Mouse (Mus musculus) heart, adult 8-10 months (tissue): ENCODE measurements around the gene Arhgap35. TPM values are rescaled to one million over a fixed set of nuclear protein-coding genes. Genes with fewer than 3 reads are reported as not detected.

Experiments
- DNase-seq: peaks from one replicate; pipeline ENCODE4 v3.0.0; 2022; ENCODE audit warnings: low spot score
- total RNA-seq, 4 experiments: library from RNA; stranded (reverse); gene quantifications; 2 replicates each; pipeline ENCODE4 v1.2.4; 2022

Arhgap35 gene
- total RNA-seq, 4 experiments from 2014 or later: 30.2 to 38.1 (median 35.6) TPM

DNA sequence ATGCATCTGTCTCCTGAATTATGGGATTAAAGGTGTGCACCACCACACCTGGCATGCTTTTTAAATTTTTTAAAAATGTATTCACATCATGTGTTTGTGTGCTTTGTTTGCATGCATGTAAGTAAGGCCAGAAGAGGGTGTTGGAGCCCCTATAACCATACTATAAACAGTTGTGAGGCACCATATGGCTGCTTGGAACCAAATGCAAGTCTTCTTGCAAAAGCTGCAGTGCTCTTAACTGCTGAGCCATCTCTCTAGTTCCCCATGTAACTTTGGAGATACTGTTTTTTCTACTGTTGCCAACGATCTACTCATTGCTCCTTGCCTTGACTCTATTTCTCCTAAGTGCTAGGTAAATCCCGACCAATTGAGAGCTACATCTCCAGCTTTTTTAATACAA is 95.5 kb downstream of the Arhgap35 start:
- no peak for DNase-seq

DNA sequence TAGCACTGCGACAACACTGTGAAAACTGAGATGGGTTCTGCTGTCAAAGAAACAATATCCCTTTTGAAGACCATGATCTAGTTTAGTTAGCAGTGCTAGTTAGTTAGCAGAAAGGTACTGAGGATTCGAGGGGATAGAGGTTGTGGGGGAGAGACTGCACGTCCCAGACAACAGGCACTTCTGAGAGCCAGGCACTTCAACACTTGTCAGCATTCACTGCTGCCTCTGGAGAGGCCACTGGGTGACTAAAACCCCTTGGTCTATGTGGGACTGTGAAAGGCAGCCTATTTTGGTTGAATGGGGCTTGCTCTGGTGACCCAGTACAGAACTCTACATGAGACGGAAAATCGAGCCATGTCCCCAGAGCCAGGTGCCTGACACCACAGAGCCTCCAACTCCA is 97.6 kb downstream of the Arhgap35 start:
- no peak for DNase-seq

DNA sequence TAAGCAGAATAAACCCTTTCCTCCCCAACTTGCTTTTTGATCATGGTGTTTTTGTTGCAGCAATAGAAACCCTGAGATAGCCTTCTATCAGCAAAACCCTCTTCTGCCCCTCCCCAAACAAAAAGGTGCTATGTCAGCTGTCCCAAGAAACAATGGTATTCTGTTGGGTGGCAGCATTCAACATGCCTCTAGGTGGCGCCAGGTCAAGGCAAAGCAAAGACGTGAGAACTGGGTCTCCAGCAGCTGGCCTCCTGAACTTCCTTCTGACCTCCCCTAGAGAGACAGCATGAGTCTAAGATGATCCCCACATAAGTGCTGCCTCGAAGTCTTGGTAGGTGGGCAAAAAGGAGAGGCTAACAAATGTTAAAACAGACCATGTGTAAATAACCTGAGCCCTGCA is 107.5 kb downstream of the Arhgap35 start:
- DNase-seq: peak; percentile 67

DNA sequence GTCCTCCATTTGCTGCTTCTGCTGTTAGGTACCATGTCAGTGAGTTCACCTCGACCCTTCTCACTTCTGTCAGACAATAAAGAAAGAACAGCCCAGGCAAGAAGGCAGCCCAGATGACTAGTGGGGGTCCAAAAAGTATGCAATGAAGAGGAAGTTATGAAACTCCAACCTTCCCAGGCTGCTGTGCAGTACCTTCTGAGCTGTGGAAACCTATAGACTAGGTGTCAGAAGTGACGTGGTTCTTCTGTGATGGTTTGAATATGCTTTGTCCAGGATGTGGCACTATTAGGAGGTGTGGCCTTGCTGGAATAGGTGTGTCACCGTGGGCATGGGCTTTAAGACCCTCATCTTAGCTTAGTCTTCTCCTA is 109.6 kb downstream of the Arhgap35 start:
- no peak for DNase-seq

DNA sequence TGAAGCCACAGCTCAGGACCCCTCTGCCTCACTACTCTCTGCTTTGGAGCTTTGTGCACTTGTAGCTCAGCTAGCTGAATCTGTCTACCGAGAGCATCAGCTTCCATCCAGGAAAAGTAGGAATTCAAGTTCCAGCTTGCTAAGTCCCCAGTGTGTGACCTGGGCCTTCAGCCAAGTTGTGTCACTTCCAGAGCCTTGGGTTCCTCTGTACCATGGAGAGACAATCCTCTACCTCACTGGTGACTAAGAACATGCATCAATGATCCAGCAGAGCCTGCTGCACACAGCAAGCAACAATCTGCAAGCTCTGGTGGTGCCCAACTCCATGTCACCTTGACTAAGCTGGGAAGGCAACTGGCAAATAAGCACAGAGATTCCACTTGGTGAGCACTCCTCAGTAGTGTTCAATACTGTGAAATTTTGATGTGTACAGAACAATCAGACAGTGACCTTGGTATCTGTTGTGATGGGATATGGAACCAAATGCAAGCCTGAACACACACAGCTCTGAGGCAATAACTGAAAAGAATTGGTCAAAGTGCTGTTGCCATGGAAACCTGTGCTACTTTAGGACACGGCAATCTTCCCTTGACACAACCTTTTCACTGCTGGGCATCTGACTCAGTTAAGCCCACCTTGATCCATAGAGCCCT is 110.1 kb downstream of the Arhgap35 start:
- DNase-seq: peak; percentile 24

DNA sequence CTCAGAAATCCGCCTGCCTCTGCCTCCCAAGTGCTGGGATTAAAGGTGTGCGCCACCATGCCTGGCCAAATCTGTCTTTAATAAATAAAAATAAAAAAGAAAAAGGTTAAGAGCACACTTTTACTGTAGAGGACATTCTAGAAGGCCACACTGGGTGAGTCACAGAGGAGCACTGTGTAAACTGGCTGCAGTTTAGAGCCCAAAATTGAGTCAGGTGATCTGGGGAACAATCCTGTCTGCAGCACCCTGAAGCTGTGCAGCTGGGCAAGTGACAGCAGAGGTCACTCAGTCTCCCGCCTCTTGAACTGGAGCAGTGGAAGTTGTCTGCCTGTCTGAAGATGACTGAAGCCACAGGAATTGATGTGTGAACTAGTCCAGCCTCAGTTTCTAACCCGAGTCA is 113.2 kb downstream of the Arhgap35 start:
- DNase-seq: no peak

DNA sequence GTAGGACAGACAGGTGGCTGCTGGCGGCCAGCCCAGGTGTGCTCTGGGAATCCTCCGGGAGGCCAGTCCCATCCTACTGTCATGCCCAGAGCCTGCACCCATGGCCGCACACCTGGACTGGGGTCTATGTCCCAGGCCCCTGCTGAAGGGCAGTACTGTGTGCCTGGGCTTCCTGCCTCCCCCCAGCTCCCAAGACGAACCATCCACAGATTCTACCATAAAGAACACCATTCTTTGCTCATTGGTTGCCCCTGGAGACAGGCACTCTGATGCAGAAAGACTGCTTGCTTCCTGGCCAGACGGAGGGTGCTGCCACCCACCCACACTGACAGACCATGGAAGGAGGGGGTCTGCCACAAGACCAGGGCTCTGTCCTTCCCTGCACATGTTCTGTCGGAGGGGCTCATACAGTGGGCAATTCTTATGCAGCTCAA is 115.1 kb downstream of the Arhgap35 start:
- no peak for DNase-seq

DNA sequence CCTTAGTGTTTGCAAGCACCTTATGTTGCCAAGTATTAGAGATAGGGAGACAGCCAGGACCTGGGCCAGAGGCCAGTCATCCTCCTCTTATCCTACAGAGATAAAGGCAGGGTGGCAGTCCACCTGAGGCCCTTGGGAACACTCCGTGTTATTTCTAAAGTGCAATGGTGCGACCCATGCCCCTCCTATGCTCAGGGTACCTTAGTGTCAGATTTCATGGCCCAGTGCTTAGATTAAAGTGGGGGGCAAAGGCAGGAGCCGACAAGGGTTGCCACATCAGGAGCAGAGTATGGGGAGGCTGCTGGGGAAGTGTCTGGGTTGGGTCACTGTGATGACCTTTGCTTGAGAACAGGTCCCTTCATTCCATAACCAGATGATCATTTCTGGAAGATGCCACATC is 118.5 kb downstream of the Arhgap35 start:
- DNase-seq: no peak

DNA sequence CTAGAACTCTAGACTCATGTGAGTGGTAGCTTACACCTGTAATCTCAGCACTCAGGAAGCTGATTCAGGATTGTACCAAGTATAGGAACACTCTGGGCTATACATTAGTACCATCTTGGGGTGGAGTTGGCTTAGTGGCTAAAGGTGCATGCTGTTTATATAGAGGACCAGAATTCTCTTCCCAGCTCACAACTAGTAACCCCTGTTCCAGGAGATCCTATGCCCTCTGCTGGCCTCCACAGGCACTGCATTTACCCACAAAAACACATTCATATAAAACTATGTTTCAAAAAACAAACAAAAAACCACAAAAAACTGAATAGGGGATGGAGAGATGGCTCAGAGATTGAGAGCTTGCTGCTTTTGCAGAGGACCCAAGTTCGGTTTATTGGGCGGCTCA is 121.4 kb downstream of the Arhgap35 start:
- peak; percentile 31 for DNase-seq

DNA sequence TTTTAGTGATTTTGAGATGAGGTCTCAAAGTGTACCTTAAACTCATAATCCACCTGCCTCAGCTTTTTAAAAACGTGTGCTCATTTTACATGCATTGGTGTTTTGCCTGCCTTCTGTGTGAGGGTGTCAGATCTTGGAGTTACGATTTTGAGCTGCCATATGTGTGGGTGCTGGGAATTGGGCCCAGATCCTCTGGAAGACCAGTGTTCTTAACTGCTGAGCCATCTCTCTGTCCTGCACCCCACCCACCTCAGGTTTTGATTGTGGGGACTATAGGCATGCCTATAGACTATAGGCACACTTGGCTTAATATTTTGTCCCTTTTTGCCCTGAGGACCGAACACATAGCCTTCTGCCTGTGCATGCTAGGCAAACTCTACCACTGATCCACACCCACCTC is 122.6 kb downstream of the Arhgap35 start:
- DNase-seq: no peak

DNA sequence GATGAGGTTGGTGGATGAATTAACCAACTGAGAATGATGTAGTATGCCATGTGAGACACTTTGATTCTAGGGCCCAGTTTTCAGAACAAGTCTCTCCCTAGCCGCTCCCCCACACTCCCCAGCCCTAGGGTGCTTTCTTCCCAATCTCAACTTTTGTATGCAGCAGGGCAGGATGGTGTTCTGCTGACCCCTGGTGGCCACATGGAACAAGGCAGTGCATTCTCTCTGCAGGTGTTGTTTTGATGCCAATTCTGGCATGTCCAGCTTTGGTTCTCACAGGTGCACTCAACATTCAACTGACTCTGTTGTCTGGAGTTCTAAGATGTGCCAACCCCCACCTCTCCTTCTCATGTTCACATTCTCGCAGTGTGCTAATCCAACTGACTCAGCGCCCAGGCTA is 123.0 kb downstream of the Arhgap35 start:
- peak; percentile 42 for DNase-seq

DNA sequence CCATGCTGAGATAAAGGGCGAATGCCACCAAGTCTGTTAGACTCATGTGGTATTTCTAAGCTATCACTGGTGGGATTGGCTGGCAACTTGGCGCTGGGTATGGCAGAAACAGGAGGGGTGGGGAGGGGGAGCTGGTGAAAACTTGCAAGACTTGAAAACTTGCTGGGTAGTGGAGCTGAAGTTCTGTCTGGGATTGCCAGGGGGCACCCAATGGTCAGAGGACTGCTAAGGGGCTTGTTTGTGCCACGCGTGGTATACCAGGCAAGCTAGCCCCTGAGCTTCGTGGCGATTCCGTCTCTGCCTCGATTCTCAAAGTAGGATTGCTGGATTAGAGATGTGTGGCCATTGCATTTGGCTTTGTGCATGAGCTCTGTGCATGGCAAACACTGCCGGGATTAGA is 124.8 kb downstream of the Arhgap35 start:
- DNase-seq: peak; percentile 16

DNA sequence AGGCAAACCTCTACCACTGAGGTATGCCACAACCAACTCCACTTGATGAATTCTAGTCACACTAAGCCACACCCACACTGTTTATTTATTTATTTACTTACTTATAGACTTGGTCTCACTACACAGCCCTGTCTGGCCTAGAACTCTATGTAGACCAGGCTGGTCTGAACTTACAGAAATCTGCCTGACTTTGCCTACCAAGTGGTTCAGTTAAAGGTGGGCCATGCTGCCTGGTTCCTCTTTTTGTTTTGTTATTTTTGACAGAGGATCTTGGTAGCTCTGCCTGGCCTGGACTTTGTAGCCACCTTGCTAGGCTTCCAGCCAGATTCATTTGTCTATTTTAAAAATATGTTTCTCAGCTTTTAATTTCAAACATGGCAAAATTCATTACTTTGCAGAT is 126.0 kb downstream of the Arhgap35 start:
- no peak for DNase-seq

DNA sequence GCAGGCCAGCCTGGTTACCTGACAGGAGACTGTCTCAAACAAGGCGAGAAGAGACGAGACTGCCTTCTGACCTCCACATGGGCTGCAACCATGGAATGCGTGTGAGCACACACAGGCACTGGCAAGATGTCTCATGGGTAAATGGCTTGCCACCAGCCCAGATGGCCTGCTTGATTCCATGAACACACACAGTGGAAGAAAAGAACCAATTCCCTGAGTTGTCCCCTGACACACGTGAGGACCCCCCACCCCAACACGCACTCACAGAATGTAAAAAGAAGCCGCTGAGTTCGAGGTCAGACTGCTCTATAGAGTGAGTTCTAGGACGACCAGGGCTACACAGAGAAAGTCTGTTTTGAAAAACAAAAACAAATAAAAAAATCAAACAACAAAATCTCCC is 137.2 kb downstream of the Arhgap35 start, which contains the start of gene Npas1:
Gene Npas1, minus strand, starts transcription at position 101 of the 400 bp plus-strand sequence.
- no peak for DNase-seq

DNA sequence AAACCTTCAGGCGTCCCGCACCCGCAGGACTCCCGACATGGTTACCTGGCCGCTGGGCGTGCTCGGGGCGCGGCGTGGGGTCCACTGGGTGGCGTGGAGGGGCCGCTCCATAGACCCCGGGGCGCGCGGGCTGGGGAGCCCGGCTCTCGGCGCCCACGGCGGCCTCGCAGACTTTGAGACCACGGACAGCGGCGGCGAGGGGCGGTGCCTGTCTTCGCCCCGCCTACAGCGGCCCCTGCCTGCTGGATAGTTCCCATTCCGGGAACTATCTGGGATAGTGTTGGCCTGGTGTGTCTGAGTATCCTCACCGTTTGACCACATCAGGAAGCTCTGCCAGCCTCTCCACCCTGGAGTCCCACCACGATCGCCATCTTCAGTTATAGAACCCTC is 138.2 kb downstream of the Arhgap35 start:
- no peak for DNase-seq

DNA sequence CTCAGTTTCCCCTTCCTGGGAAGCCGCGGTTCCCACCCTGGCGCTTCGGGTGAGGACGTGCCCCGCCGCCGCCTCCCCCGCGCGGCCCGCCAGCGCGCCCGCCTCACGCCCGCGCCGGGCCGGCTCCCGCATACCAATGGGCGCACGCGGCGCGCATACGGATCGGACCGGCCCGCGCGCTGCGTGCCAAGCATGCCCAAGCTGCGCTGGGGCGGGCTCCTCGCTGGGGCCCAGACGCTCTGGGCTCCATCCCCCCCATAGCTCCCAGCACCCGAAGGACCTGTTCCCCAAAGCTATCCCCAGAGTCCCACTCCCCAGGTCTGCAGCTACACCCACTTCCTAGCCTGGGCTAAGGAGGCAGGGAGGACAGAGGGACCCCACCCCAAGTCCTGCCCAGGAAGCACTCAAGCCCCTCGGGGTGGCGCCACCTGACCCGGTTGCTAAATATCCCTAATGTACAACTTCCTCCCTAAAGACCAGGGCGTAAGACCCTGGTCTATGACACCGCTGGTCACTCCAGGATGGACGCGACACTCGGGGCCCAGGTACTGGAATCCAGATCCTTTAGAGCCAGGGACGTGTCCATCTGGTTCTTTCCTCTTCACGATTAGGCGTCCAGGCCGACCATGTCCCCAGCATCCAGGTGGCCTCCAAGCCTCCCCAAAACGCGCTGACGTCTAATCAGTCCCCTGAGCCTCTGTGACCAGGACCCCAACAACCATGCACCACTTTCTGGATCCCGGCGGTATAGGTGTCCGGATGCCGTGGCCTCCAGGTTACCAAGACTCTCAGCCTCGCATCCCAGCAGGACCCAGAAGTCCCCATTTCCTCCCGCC is 138.8 kb downstream of the Arhgap35 start:
- no peak for DNase-seq

DNA sequence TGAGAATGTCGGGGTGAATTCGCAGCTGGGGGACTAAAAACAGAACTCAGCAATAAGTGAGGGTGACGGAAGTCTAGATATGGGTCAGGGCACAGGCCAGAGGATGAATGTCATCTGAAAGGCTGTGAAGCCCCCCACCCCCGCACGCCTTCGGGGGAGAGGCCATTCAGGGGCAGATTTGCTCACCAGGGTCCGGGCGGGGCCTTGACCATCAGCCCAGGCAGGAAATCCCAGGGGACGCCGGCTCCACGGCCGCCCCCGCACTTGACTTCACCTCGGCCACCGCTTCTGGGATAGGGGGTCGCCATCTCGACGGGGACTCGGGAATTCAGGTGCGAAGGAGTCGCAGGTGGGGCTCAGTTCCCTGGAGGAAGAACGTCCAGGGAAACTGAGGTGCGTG is 139.5 kb downstream of the Arhgap35 start:
- DNase-seq: no peak

DNA sequence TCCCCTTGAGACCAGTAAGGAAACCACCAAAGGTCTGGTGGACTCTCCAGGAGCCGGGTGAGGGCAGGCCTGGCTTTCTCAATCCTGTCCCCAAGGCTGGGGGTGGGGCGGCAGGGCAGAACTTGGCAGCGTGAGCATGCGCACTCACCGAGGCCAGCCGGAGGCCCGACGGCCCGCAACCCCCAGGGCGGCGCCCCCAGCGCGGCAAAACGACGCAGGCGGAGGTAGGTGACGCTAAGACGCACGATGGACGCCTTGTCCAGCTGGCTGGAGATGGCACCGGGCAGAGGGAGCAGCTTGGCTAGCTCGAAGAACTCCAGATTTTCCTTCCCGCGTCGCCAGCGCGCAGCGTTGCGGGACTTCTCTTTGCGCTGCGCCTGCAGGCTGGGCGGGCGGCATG is 140.3 kb downstream of the Arhgap35 start:
- DNase-seq: no peak

DNA sequence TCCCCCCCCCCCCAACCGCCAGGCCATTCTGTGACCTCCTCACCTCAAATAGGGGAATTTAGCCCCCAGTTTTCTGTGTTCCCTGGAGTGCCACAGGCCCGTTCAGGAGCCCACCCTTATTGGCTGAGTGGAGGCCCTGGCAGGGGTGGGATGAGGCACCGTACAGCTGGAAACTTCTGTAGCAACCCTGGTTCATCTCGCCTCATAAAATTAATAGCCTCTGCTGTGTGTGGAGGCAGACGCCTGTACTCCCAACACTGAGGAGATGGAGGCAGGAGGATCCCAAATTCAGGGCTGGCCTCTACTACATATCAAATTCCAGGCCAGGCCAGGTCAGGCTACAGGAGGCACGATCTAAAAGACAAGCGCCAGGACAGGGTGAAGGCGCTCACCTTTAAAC is 140.9 kb downstream of the Arhgap35 start:
- no peak for DNase-seq

DNA sequence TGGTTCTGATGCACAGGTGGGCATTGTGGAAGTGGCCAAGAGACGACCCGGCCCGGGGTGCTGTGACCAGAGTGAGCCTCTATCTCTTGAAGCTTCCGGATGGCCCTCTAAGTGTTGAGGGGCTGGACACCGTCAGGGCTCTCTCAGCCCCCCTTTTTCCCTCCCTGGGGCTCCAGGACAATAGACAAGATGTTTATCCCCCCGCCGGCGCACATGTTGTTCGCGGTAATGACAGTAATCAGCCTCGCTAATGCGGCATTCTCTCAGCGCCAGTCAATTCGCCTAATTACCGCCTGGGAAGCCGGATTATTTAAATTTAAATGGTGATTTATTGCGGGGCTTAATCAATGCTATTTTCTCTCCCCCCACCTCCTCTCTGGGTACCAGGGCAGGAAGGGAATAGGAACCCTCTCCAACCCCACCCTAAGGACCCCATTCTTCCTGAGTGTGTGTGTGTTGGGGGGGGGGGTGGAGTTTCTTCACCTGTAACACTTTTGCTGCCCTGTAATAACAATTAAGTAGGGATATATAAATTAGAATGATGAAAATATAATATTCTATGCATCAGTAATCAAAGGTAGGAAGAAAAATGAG is 142.6 kb downstream of the Arhgap35 start:
- no peak for DNase-seq

DNA sequence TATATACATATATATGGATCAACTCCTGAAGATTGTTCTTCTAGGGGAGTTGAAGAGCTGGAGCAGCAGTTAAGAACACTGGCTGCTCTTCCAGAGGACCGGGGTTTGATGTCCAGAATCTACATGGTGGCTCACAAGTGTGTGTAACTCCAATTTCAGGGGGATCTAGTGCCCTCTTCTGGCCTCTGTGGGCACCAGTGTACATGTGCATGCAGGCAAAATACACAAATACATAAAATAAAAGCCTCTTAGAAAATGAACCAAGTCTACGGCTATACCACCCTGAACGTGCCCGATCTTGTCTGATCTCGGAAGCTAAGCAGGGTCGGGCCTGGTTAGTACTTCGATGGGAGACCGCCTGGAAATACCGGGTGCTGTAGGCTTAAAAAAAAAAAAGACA is 143.2 kb downstream of the Arhgap35 start:
- DNase-seq: no peak

DNA sequence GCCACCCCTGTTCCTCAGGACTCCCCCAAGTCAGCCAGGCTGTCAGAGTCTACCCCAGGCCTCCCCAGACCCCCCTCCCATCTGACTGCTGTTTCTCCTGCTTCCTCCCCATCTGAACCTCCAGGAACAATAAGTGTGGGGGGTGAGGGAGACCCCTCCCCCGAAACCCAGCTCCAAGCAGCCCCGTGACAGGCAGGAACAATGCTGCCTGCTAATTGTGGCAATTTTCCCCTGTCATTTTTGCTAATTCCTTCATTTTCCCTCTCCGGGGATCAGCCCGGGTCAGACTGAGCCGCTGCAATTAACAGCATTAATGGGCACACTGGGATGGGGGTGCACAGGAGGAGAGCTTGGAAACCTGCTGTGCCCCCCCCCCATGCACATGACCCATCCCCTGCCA is 146.7 kb downstream of the Arhgap35 start:
- DNase-seq: no peak

DNA sequence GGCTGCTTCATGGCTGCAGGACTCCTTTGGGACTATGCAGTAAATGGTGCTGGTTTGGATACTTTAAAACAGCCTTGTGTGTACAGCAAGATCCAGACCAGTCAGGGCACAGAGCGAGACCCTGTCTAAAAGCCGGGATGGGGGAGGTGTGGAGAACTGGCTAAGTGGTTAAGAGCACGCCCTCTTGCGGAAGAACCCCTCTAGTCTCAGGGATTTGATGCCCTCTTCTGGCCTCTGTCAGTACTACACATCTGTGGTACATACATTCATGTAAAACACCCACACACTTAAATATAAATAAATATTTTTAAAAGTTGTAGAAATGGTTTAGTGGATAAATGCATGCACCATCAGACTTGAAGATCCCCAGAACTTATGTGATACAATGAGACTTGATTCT is 148.2 kb downstream of the Arhgap35 start:
- no peak for DNase-seq
